Mouse (Mus musculus): Measurements from ENCODE around the gene Gm26602. TPM values are rescaled to one million over a fixed set of nuclear protein-coding genes. Genes with fewer than 3 reads are reported as not detected.

Gm26602 gene
- polyA plus RNA-seq, 1 experiment = not detected

GRCm38 (mm10) chr10:79886611-79887010, 24.0 kb upstream of the Gm26602 start:
- no peak for TF ChIP-seq POLR2A (IDR thresholded peaks at IDR 0.05; ENCODE audit: borderline replicate concordance, extremely low read depth, insufficient read depth, insufficient read length, poor library complexity, severe bottlenecking)
- no peak for TF ChIP-seq CTCF (IDR thresholded peaks at IDR 0.05; ENCODE audit: borderline replicate concordance, extremely low read depth, insufficient read depth, insufficient read length)
- no peak for DNase-seq (ENCODE audit: low read depth)

DNA sequence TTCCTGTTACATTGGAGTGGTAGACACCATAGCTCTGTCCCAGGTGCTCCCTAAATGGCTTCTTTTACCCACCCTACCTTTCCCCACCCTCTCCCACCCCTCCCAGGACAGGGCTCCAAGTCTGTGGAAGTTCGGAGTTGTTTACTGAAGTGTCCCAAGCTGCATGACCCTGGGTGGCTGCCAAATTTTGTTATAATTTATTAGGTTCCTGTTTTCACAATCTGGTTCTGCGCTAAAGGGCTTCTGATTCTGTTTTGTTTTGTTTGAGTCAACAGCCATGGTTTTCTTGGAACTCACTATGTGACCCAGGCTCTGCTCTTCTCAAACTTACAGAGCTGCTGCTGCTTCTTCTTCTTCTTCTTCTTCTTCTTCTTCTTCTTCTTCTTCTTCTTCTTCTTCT, 21.3 kb upstream of the Gm26602 start:
- TF ChIP-seq POLR2A (IDR thresholded peaks at IDR 0.05; ENCODE audit: borderline replicate concordance, extremely low read depth, insufficient read depth, insufficient read length, poor library complexity, severe bottlenecking) (no peak), CTCF (IDR thresholded peaks at IDR 0.05; ENCODE audit: borderline replicate concordance, extremely low read depth, insufficient read depth, insufficient read length) (no peak)
- no peak for DNase-seq (ENCODE audit: low read depth)

DNA sequence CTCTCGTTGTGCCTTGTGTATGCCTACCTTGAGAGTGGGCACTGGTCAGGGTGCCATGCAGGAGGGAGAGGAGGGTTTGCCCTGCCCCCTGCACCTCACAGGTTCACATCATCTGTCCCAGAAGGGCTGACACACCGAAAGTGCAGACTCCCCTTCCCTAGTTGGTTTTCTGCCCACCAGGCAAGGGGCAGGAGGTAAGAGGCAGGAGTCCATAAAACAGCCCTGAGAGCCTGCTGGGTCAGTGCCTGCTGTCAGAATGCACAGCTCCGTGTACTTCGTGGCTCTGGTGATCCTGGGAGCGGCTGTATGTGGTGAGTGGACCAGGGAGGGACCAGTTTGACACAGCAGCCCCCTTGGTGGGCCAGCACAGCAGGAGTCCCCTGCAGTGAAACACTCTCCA, 20.0 kb upstream of the Gm26602 start, which contains the start of gene Cfd:
Gene Cfd (plus strand): TSS at position 184 of the 400 bp plus-strand sequence.
- TF ChIP-seq POLR2A (IDR thresholded peaks at IDR 0.05; ENCODE audit: borderline replicate concordance, extremely low read depth, insufficient read depth, insufficient read length, poor library complexity, severe bottlenecking) = no peak
- TF ChIP-seq CTCF (IDR thresholded peaks at IDR 0.05; ENCODE audit: borderline replicate concordance, extremely low read depth, insufficient read depth, insufficient read length) = no peak
- DNase-seq (ENCODE audit: low read depth) = no peak

DNA sequence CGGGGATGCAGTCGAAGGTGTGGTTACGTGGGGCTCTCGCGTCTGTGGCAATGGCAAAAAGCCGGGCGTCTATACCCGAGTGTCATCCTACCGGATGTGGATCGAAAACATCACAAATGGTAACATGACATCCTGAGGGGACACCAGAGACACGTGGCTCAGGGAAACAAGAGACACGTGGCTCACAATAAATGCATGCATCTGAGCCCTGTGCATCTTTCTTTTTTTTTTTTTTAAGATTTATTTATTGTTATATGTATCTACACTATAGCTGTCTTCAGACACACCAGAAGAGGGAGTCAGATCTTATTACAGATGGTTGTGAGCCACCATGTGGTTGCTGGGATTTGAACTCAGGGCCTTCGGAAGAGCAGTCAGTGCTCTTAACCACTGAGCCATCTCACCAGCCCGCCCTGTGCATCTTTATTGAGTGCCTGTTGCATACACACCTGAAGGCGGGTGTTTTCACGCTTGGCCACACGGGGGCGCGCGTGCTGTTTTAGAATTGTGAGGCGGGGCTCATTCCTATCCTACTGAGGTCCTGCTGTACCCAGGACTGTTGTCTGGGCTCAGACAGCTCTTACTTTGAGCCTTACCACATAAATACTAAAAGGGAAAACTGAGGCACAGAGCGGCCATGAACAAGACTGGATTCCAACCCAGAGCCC, 18.1 kb upstream of the Gm26602 start:
- peak; percentile 76 for DNase-seq (ENCODE audit: low read depth)
- TF ChIP-seq CTCF (IDR thresholded peaks at IDR 0.05; ENCODE audit: borderline replicate concordance, extremely low read depth, insufficient read depth, insufficient read length) = peak; percentile 88

GRCm38 (mm10) chr10:79896306-79896705, 14.3 kb upstream of the Gm26602 start:
- no peak for TF ChIP-seq CTCF (IDR thresholded peaks at IDR 0.05; ENCODE audit: borderline replicate concordance, extremely low read depth, insufficient read depth, insufficient read length)
- no peak for TF ChIP-seq POLR2A (IDR thresholded peaks at IDR 0.05; ENCODE audit: borderline replicate concordance, extremely low read depth, insufficient read depth, insufficient read length, poor library complexity, severe bottlenecking)
- no peak for DNase-seq (ENCODE audit: low read depth)

- DNase-seq (ENCODE audit: low read depth) = no peak
- TF ChIP-seq POLR2A (IDR thresholded peaks at IDR 0.05; ENCODE audit: borderline replicate concordance, extremely low read depth, insufficient read depth, insufficient read length, poor library complexity, severe bottlenecking) (no peak), CTCF (IDR thresholded peaks at IDR 0.05; ENCODE audit: borderline replicate concordance, extremely low read depth, insufficient read depth, insufficient read length) (no peak)
These were observed 13.8 kb upstream of the Gm26602 start for GRCm38 (mm10) chr10:79896814-79897213.

GRCm38 (mm10) chr10:79897316-79898245, 13.1 kb upstream of the Gm26602 start:
- DNase-seq (ENCODE audit: low read depth) = no peak

DNA sequence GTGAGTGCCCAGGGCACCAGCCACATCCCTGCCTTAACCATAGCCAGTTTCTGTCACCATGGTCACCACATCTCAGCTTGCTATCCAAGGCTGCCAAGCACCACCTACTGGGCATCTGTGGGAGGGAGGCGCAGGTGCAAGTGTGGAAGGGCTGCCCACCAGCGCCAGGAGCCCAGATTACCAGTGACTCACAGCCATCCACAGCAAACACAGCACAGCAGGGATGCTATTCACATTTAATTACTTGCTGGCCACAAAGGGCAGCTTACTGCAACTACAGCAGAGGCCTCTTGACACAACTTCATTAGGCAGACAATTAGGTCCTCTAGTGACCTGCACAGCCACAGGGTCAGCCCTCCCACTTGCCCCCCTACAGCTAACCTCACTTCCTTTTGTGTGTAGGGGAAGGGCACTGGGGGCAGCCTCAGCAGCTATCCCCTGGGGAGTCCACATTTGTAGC, 9.7 kb upstream of the Gm26602 start:
- TF ChIP-seq POLR2A (IDR thresholded peaks at IDR 0.05; ENCODE audit: borderline replicate concordance, extremely low read depth, insufficient read depth, insufficient read length, poor library complexity, severe bottlenecking) (no peak), CTCF (IDR thresholded peaks at IDR 0.05; ENCODE audit: borderline replicate concordance, extremely low read depth, insufficient read depth, insufficient read length) (peak; percentile 47)
- peak; percentile 86 for DNase-seq (ENCODE audit: low read depth)

More at GRCm38 (mm10) chr10:79897316-79898245, 13.1 kb upstream of the Gm26602 start:
- TF ChIP-seq CTCF (IDR thresholded peaks at IDR 0.05; ENCODE audit: borderline replicate concordance, extremely low read depth, insufficient read depth, insufficient read length) = no peak
- no peak for TF ChIP-seq POLR2A (IDR thresholded peaks at IDR 0.05; ENCODE audit: borderline replicate concordance, extremely low read depth, insufficient read depth, insufficient read length, poor library complexity, severe bottlenecking)

DNA sequence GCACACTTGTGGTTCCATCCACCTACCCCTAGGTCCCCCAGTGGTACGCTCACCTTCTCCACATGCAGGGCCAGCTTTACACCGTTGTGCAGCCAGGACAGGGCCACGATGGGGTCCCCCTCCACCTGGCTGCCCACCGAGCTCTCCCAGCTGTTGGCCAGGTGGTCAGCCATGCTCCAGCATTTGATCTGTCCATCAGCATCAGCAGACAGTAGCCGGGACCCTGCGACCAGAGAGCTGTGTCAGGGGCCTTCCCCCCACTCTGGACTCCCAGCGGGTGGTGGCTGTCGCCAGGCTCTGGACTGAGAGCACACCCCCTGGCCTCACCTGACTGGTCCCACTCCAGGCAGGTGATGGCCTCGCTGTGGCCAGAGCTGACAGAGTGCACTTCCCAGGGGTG, 3.9 kb upstream of the Gm26602 start:
- no peak for DNase-seq (ENCODE audit: low read depth)
- no peak for TF ChIP-seq CTCF (IDR thresholded peaks at IDR 0.05; ENCODE audit: borderline replicate concordance, extremely low read depth, insufficient read depth, insufficient read length)
- TF ChIP-seq POLR2A (IDR thresholded peaks at IDR 0.05; ENCODE audit: borderline replicate concordance, extremely low read depth, insufficient read depth, insufficient read length, poor library complexity, severe bottlenecking) = no peak

DNA sequence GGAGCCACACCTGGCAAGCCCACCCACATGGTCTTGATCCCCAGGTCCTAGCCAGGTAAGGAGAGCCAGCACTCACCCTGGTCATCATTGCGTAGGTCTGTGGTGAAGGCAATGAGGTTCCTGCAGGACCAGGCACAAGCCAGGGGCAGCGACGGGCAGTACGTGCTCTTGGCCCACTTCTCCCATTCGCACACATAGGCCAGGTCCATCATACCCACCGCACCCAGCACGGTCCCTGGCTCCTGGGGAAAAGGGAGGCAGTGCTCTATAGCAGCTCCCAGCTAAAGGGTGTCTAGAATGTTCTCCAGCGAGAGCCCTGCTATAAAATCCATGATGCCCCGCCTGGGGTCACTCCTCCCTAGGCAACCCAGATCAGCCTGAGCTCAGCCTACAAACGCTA, 3.2 kb upstream of the Gm26602 start:
- no peak for TF ChIP-seq CTCF (IDR thresholded peaks at IDR 0.05; ENCODE audit: borderline replicate concordance, extremely low read depth, insufficient read depth, insufficient read length)
- no peak for TF ChIP-seq POLR2A (IDR thresholded peaks at IDR 0.05; ENCODE audit: borderline replicate concordance, extremely low read depth, insufficient read depth, insufficient read length, poor library complexity, severe bottlenecking)
- no peak for DNase-seq (ENCODE audit: low read depth)

Data from brain, embryonic 14.5 days (tissue).